Mouse (Mus musculus) lung, postnatal 4 days (tissue): Measurements from ENCODE around the gene Plin5.

Experiments used
- DNase-seq, 2 experiments: peaks; one replicate each; pipeline ENCODE4 v3.0.0; 2021

The Plin5 gene

GRCm38 (mm10) chr17:56132661-56133060 lies 15.3 kb upstream of the Plin5 start:
- peak; percentile 66 to 82 for DNase-seq

GRCm38 (mm10) chr17:56131814-56132213 lies 14.4 kb upstream of the Plin5 start:
- DNase-seq, result peak in 1 of 2 experiments; percentile 80

DNA sequence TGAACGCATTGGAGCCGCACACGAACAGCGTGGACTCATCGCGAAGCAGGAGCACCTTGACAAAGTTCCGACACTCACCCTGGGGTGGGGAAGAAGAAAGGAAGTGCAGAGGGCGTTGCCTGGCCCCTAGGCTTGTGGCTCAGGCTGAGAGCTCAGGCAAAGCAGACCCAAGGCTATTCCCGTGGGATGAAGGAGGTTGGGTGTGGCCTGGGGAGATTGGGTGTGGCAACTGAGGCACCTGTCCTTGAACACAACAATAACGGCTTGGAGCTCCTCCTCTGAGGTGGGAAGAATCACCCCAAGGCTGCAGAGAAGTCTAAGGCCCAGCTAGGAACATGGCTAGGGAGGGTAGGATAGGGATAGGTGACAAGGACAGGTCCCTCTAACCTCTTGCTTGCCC lies 13.7 kb upstream of the Plin5 start:
- no peak for DNase-seq

DNA sequence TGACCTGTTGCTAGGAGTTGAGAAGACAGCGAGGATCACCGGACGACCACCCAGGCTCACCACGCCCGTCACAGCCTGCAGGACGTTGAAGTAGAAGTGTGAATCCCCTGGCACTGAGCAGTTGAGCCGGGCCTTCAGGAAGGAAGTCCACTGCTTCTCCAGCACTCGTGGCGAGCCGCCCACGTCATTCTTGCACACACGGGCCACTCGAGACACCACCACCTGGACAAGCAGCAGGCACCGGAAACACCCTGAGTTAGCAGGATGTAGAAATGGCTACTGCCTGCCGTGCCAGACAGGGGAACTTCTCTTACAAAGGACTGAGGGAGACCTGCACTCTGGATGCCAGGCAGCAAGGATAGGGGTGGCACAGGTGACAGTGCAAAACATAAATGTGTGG lies 10.8 kb upstream of the Plin5 start:
- DNase-seq, result no peak

DNA sequence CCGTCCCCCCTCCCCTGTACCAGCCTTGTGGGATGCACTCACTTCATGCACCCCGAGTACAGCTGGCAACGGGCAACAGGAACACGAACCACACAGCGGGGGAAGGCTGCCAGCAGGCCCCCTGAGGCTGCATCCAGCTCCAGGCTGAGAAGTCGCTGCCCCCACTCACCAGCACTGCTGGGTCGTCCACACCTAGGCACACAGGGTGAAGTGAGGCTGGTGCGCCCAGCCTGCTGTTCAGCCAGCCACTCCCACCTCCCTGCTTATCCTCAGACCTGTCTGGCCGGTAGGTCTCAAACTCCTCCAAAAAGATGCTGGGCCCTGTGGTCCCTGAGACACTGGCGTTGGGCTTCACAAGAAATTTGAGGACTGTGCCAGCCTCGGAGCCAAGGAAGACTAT lies 8.8 kb upstream of the Plin5 start:
- no peak for DNase-seq

DNA sequence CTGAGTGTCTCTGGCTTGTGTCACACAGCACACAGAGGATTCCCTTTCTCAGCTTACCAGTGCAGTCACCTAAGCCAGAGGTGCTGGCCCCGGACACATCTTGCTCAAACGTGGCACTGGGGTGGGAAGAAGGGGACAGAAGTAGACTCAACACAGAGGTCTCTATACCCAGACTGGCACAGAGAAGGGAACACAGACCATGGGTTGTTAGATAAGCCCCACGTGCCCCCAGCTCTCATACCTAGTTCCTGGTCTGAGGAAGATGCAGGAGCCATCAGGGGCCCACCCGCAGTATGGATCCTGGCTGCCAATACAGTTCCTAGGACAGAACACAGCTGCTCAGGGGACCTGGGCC lies 7.9 kb upstream of the Plin5 start:
- no peak for DNase-seq

DNA sequence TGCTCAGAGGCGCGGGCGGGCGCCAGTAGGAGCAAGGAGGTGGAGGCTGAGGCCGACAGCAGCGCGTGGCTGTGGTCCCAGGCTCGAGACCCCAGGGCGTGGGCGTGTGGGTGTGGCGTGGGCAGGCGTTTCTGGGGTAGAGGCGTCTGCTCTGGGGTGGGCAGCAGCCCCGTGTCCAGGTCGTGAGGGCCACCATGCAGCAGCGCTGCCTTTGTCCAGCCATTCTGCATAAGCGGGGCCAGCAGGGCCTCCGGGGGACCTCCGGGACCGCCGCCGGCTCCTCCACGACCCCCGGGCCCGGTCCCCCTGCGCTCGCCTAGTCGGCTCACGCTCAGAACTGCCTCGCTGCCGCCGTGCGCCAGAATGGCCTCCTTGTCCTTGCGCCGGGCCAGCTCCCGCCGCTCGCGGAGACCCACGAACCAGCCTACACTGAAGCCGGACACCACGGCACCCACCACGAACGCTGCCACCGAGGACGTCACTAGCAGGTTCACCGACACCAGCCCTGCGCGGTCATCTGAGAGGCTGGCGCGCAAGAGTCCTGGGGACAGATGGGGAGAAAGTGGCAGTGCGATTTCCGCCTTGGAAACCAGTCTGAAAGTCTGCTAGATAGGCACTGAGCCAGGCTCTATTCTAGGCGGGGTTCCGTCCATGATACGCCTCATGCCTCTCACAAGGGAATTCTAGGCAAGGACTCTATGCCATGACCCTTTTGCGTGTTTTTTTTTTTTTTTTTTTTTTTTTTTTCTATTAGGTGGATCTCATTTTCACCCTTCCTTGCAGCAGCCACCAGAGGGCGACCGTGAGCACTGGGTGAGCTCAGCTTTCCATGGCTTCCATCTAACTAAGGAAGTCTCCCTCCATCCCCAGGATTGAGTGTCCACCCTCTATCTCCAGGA lies 7.2 kb upstream of the Plin5 start:
- DNase-seq, result peak in 1 of 2 experiments; percentile 67

- DNase-seq, result no peak
Observed at GRCm38 (mm10) chr17:56123681-56124340, 6.4 kb upstream of the Plin5 start.

DNA sequence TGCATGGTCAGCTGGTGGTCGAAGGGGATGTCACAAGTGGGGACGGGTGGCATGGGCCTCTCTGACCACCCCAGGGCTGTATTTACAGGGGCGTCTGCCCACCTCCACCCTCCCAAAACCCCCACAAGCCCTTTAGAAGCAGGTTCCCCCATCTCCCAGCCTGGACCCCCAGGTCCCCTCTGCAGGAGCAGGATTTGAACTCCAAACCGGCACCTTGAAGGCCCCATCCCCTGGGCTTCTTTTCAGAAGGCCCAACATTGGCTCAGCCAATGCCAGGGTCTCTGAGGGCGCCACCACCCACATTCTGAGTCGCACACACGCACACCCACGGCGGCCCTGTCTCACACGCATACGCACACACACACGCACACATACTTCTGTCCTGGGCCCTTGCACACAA lies 5.8 kb upstream of the Plin5 start:
- no peak for DNase-seq

DNA sequence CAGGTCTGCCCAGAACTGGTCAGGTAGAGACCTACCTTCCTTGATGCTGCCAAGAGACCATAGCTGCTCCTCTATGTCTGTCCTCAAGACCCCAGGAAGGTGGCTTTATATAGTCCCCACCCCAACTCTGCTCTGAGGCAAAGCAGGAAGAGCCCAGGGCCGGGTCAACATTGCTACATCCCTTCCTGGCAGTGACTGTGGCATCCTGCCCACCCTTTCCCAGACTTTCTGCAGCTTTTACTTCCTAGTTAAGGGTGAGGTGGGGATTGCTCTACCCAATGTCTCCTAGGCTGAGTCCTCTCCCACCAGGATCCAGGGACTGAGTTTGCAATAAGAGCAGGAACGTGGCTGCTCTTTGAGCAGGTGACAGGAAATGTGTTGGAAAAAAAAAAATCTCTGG lies 4.4 kb upstream of the Plin5 start, which contains the start of gene Lrg1:
Lrg1 (minus strand) TSS at position 176 of the 400 bp plus-strand sequence.
- DNase-seq, result no peak

- peak; percentile 40 to 59 for DNase-seq
Observed at GRCm38 (mm10) chr17:56119981-56120880, 2.8 kb upstream of the Plin5 start.

DNA sequence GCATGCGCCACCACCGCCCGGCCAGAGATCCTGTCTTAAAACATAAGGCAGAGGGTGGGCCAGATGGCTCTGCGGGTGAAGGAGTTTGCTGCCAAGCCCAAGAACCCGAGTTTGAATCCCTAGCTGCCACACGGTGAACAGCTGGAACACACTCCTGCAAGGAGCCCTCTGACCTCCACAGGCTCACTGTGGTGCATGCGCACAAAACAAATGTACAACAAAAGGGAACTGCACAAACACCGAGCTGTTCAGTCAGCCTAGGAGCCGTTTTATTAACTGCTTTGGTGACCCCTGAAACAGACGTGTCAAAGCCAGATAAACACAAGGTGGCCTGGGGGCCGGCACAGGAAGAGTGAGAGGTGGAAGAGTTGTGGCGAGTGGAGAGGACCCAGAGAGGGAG lies 2.0 kb upstream of the Plin5 start:
- DNase-seq, result no peak

DNA sequence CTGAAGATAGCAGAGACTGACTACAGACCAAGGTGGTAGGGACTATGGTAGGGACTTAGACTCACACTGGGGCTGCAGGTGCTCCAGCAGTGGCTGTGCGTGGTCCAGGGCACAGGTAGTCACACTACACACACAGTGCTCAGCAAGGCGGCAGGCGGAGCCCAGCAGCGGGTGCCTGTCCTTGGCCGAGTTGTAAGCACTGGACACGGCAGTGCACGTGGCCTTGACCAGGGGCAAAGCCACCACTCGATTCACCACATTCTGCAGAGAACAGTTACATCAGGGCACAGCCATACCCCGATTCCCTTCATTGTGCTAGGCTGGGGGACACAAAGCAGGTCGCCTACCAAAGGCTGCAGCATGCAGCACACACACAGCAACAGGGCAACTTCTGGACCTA lies 1.2 kb downstream of the Plin5 start:
- no peak for DNase-seq

- no peak for DNase-seq
Observed at GRCm38 (mm10) chr17:56112743-56113142, 4.7 kb downstream of the Plin5 start.

DNA sequence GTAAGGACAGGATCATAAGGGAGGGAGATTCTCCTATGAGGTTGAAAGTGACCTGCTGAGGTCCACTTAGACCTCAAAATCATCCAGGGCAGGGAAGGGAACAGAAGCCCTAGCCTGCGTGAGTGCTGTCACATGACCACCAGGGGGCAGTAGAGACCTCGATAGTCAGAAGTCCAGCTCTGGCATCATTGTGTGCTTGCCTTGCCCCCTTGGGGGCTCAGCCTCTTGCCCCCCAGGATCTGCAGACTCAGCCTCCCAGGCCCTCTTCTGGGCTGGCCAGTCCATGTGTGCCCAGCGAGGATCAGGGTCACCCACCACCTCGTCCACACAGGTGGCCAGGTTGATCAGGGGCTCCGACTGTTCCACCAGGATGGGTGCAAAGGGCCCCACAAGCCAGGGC lies 5.5 kb downstream of the Plin5 start:
- peak; percentile 47 to 69 for DNase-seq

GRCm38 (mm10) chr17:56111021-56111420 lies 6.4 kb downstream of the Plin5 start:
- no peak for DNase-seq

DNA sequence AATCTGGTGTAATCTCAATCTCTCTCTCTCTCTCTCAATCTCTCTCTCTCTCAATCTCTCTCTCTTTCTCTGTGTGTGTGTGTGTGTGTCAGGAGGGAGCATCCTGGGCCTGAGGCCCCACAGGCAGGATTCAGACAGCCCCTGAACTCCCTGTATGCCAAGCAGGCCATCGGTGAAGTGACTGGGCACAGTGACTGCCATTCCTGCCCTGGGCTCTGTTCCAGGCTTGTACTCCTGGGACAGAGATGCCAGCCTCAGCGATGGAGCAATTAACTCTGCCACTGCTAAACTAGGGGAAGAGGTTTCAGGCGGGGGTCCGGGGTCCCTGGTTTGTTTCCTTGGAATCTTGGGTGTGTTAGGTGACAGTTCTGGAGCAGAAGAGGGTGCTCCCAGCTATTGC lies 6.8 kb downstream of the Plin5 start:
- DNase-seq, result no peak

- no peak for DNase-seq
Observed at GRCm38 (mm10) chr17:56109219-56110051, 8.0 kb downstream of the Plin5 start, which contains the start of gene Plin4. Gene Plin4, minus strand, starts transcription at chr17:56109803.

GRCm38 (mm10) chr17:56108334-56109044 lies 8.9 kb downstream of the Plin5 start:
- peak; percentile 37 to 82 for DNase-seq

GRCm38 (mm10) chr17:56107736-56108135 lies 9.7 kb downstream of the Plin5 start:
- DNase-seq, result no peak

GRCm38 (mm10) chr17:56106981-56107380 lies 10.4 kb downstream of the Plin5 start:
- DNase-seq, result no peak
